In the genomic region with DNA sequence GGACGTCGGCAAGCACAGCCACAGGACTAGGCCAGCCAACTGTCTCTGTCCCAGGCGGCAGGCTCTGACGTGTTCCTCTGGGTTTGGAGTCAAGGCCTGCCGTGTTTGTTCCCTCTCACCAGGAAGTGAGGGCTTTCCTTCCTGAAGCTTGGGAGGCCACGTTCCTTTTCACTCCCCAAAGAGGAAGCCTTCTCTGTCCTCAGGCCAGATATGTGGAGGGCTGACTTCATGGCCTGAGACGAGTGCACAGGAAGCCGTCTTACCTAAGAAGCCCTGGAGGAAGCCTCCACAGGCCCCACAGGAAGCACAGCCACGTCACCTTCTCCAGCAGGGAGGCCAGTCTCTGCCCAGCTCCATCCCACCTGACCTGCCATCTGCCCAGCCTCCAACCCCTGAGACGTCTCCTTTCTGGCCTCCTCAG, we compare ENCODE assay signal across 8 mouse cellular contexts. TPM values are rescaled to one million over a fixed set of nuclear protein-coding genes. Genes with fewer than 3 reads are reported as not detected.
DNase-seq lines count a peak whose midpoint lies in the region; ATAC-seq lines count a peak whose summit lies in the region.

No protein-coding gene starts in this region.

- H3K4me3 ChIP-seq in heart, embryonic 15.5 days = no peak overlapping the region
- no peak overlapping the region for H3K4me3 ChIP-seq in limb, embryonic 10.5 days
- no peak overlapping the region for H3K4me3 ChIP-seq in midbrain, embryonic 14.5 days (replicated peaks; ENCODE audit: low read depth, low read length)
- no peak overlapping the region for H3K4me3 ChIP-seq in forebrain, embryonic 16.5 days (replicated peaks; ENCODE audit: low read length)

- H3K36me3 ChIP-seq in heart, embryonic 15.5 days = no peaks in the 10 kb centered on the region
- H3K36me3 ChIP-seq in limb, embryonic 10.5 days = no peaks in the 10 kb centered on the region
- H3K36me3 ChIP-seq in midbrain, embryonic 14.5 days (ENCODE audit: control insufficient read depth, insufficient read depth, low read length) = no peaks in the 10 kb centered on the region
- no peaks in the 10 kb centered on the region for H3K36me3 ChIP-seq in forebrain, embryonic 16.5 days (ENCODE audit: control insufficient read depth, insufficient read depth)

- H3K4me1 ChIP-seq in heart, embryonic 15.5 days (replicated peaks) = peaks cover 23% of the 10 kb centered on the region
- H3K4me1 ChIP-seq in limb, embryonic 10.5 days = peaks cover 10% of the 10 kb centered on the region
- H3K4me1 ChIP-seq in midbrain, embryonic 14.5 days (ENCODE audit: control insufficient read depth, insufficient read depth, low read length) = no peaks in the 10 kb centered on the region
- H3K4me1 ChIP-seq in forebrain, embryonic 16.5 days (replicated peaks; ENCODE audit: control insufficient read depth, insufficient read depth, low read length) = no peaks in the 10 kb centered on the region

- H3K9ac ChIP-seq in heart, embryonic 15.5 days = no peak overlapping the region
- no peak overlapping the region for H3K9ac ChIP-seq in midbrain, embryonic 14.5 days (replicated peaks; ENCODE audit: low read length)
- H3K9ac ChIP-seq in forebrain, embryonic 16.5 days (replicated peaks; ENCODE audit: low read depth, low read length) = no peak overlapping the region

- no peak overlapping the region for H3K4me2 ChIP-seq in heart, embryonic 15.5 days
- no peak overlapping the region for H3K4me2 ChIP-seq in midbrain, embryonic 14.5 days (ENCODE audit: low read length)
- H3K4me2 ChIP-seq in forebrain, embryonic 16.5 days (ENCODE audit: low read length) = no peak overlapping the region

- WGBS in heart, embryonic 15.5 days = 64% methylated on average over 10 of the region's 10 CpGs
- WGBS in limb, embryonic 10.5 days = 66% methylated on average over 10 of the region's 10 CpGs
- 78% methylated on average over 10 of the region's 10 CpGs for WGBS in midbrain, embryonic 14.5 days
- WGBS in forebrain, embryonic 16.5 days = 83% methylated on average over 10 of the region's 10 CpGs

- intact Hi-C loops in left cerebral cortex, postnatal 36 days (cut with DNase I) = no loop called here

- peak; percentile 35 for DNase-seq in CD4-positive helper T cell, adult 2 months (ENCODE audit: low read depth, low spot score)
- peak; percentile 59 to 64 for DNase-seq in adrenal gland, postnatal 36 days
- no peak for DNase-seq in limb, embryonic 10.5 days (ENCODE audit: low spot score)
- no peak for DNase-seq in midbrain, embryonic 14.5 days
- DNase-seq in left cerebral cortex, postnatal 36 days (ENCODE audit: low spot score in 2 of 2) = no peak
- DNase-seq in embryo, embryonic 11 days = no peak

- no peaks in the 10 kb centered on the region for H3K27me3 ChIP-seq in heart, embryonic 15.5 days
- no peaks in the 10 kb centered on the region for H3K27me3 ChIP-seq in limb, embryonic 10.5 days (ENCODE audit: low read depth, poor library complexity, severe bottlenecking)
- no peaks in the 10 kb centered on the region for H3K27me3 ChIP-seq in midbrain, embryonic 14.5 days (ENCODE audit: control insufficient read depth, insufficient read depth, low read length)
- H3K27me3 ChIP-seq in forebrain, embryonic 16.5 days (replicated peaks; ENCODE audit: control insufficient read depth, insufficient read depth, low read length) = no peaks in the 10 kb centered on the region

- H3K27ac ChIP-seq in heart, embryonic 15.5 days = peak overlapping the region; percentile 80
- H3K27ac ChIP-seq in limb, embryonic 10.5 days = peak overlapping the region; percentile 65
- H3K27ac ChIP-seq in midbrain, embryonic 14.5 days (replicated peaks; ENCODE audit: low read depth, low read length) = 0 out of 2 replicates have a peak overlapping the region, but pooled peaks have one; percentile 13
- H3K27ac ChIP-seq in forebrain, embryonic 16.5 days (ENCODE audit: low read length) = no peak overlapping the region

- H3K9me3 ChIP-seq in heart, embryonic 15.5 days (replicated peaks) = no peaks in the 10 kb centered on the region
- H3K9me3 ChIP-seq in limb, embryonic 10.5 days (replicated peaks) = no peaks in the 10 kb centered on the region
- no peaks in the 10 kb centered on the region for H3K9me3 ChIP-seq in midbrain, embryonic 14.5 days (ENCODE audit: control insufficient read depth, low read length)
- no peaks in the 10 kb centered on the region for H3K9me3 ChIP-seq in forebrain, embryonic 16.5 days (ENCODE audit: control insufficient read depth, low read length)

- peak; percentile 76 for ATAC-seq in heart, embryonic 15.5 days (replicated peaks; ENCODE audit: insufficient number of reproducible peaks, insufficient read depth, low FRiP score, low read depth)
- no peak for ATAC-seq in midbrain, embryonic 14.5 days (ENCODE audit: low FRiP score, low TSS enrichment)
- no peak for ATAC-seq in forebrain, embryonic 16.5 days

RNA-seq across cellular contexts. Expression of a gene that starts 50.2 kb away (rescaled TPM):
- 100 to 1,000 TPM; 124 to 127 TPM for total RNA-seq in adrenal gland, postnatal 36 days (2021)
- polyA plus RNA-seq in heart, embryonic 15.5 days (2015; fragmentation: Nextera tagmentation; extraction: Ambion mirVana) = 16.4 and 22.5 TPM in 2 replicates
- polyA plus RNA-seq in limb, embryonic 10.5 days (2016; fragmentation: Nextera tagmentation; extraction: Ambion mirVana) = 10.3 and 13.4 TPM in 2 replicates
- 15.3 and 19.3 TPM in 2 replicates for polyA plus RNA-seq in midbrain, embryonic 14.5 days (2014; fragmentation: Nextera tagmentation; extraction: Ambion mirVana)
- total RNA-seq in left cerebral cortex, postnatal 36 days (2021) = 10 to 100 TPM; 17.7 to 23.7 TPM
- 19.9 and 20.1 TPM in 2 replicates for polyA plus RNA-seq in forebrain, embryonic 16.5 days (2015; fragmentation: Nextera tagmentation; extraction: Ambion mirVana)

Comparison
In these comparisons a context has a peak if more than half of its experiments do, and no peak if none do; other contexts are left out.
1. DNase-seq: peak in CD4-positive helper T cell, adult 2 months (single experiment) and adrenal gland, postnatal 36 days (2 of 2); none in limb, embryonic 10.5 days (single experiment), midbrain, embryonic 14.5 days (single experiment), left cerebral cortex, postnatal 36 days (0 of 2) and embryo, embryonic 11 days (single experiment).